Mouse (Mus musculus) heart, embryonic 14.5 days (tissue): Measurements from ENCODE around the gene Dnajc12. TPM values are rescaled to one million over a fixed set of nuclear protein-coding genes. Genes with fewer than 3 reads are reported as not detected.

ENCODE experiments used
- ATAC-seq: fragments of 200-750 bp; cut with Nextera tagmentation; 2 replicates; pipeline ENCODE4 v1.8.0; 2017; ENCODE audit warnings: low read depth, moderate TSS enrichment; ENCODE audit not compliant: insufficient number of reproducible peaks, insufficient read depth, low FRiP score
- H3K27ac ChIP-seq, 2 experiments: fragments of 200-500 bp in 1 of 2; fragments of 300-500 bp in 1 of 2; sonication (generic) in 1 of 2; replicated peaks in 1 of 2; 2 replicates each; pipeline ENCODE4 v1.5.1; 2012 to 2014; ENCODE audit warnings: low read depth in 2 of 2, low read length in 2 of 2, control low read depth in 1 of 2, mild to moderate bottlenecking in 1 of 2, mixed read lengths in 1 of 2; ENCODE audit not compliant: control insufficient read depth in 1 of 2, insufficient read depth in 1 of 2
- H3K27me3 ChIP-seq: fragments of 300-500 bp; sonication (generic); 2 replicates; pipeline ENCODE4 v1.6.1; 2014; ENCODE audit warnings: mild to moderate bottlenecking, low read length, control low read depth; ENCODE audit not compliant: control insufficient read depth, insufficient read depth
- H3K36me3 ChIP-seq: fragments of 300-500 bp; sonication (generic); 2 replicates; pipeline ENCODE4 v1.6.1; 2014; ENCODE audit warnings: mild to moderate bottlenecking, control low read depth, low read length, mixed read lengths; ENCODE audit not compliant: control insufficient read depth, insufficient read depth
- H3K4me1 ChIP-seq, 2 experiments: fragments of 200-500 bp in 1 of 2; fragments of 300-500 bp in 1 of 2; sonication (generic) in 1 of 2; 2 replicates each; pipeline ENCODE4 v1.6.1; 2012 to 2014; ENCODE audit warnings: low read length in 2 of 2, control low read depth in 1 of 2, mixed read lengths in 1 of 2; ENCODE audit not compliant: control insufficient read depth in 2 of 2, insufficient read depth in 2 of 2
- H3K4me2 ChIP-seq: fragments of 300-500 bp; sonication (generic); 2 replicates; pipeline ENCODE4 v1.6.1; 2014; ENCODE audit warnings: mild to moderate bottlenecking, low read length
- H3K4me3 ChIP-seq, 2 experiments: fragments of 200-500 bp in 1 of 2; fragments of 300-500 bp in 1 of 2; sonication (generic) in 1 of 2; 2 replicates each; pipeline ENCODE4 v1.5.1; 2012 to 2014; ENCODE audit warnings: low read length in 2 of 2, mild to moderate bottlenecking in 2 of 2, control low read depth in 1 of 2, low read depth in 1 of 2, moderate library complexity in 1 of 2; ENCODE audit not compliant: control insufficient read depth in 1 of 2, insufficient read depth in 1 of 2
- H3K9ac ChIP-seq: fragments of 300-500 bp; sonication (generic); 2 replicates; pipeline ENCODE4 v1.6.1; 2014; ENCODE audit warnings: mild to moderate bottlenecking, low read length
- H3K9me3 ChIP-seq: fragments of 300-500 bp; sonication (generic); 2 replicates; pipeline ENCODE4 v1.6.1; 2016; ENCODE audit warnings: low read length, control low read depth; ENCODE audit not compliant: control insufficient read depth
- WGBS: fragments of 180-500 bp; shearing (Covaris S2); extraction: QIAGEN DNeasy Blood & Tissue Kit; methylation state at CpG from one replicate; pipeline ENCODE4 v1.1.7; 2014; 5-methylcytosine and 5-hydroxymethylcytosine counted together
- polyA plus RNA-seq: library from polyadenylated mRNA; unstranded; fragments of >200 nt; fragmentation: Nextera tagmentation; extraction: Ambion mirVana; gene quantifications from 2 replicates; pipeline ENCODE4 v1.2.1, GENCODE M21; 2014

The Dnajc12 gene
- polyA plus RNA-seq, 1 experiment from 2014 or later: 9.6 TPM

- Histone ChIP-seq H3K27ac (no peak overlapping the region), H3K4me3 (no peak overlapping the region), H3K9ac (no peak overlapping the region), H3K4me2 (no peak overlapping the region), H3K9me3 (no peaks in the 10 kb centered on the region), H3K27me3 (no peaks in the 10 kb centered on the region), H3K36me3 (no peaks in the 10 kb centered on the region), H3K4me1 (peaks cover 0 to 2% of the 10 kb centered on the region in 2 experiments; a peak in 1 of 4 replicates)
- WGBS: 82% methylated on average over 8 of the region's 8 CpGs
- no peak for ATAC-seq
Measured at GRCm38 (mm10) chr10:63427146-63427545, 44.9 kb downstream of the Dnajc12 start.

- H3K27ac ChIP-seq: peak overlapping the region; percentile 25 to 34; a peak in 2 of 4 replicates
Measured at GRCm38 (mm10) chr10:63428243-63429022, 46.2 kb downstream of the Dnajc12 start.

GRCm38 (mm10) chr10:63429023-63429340 is 46.7 kb downstream of the Dnajc12 start:
- WGBS: 1% methylated on average over 11 of the region's 11 CpGs
- ATAC-seq: no peak
- Histone ChIP-seq H3K27me3 (no peaks in the 10 kb centered on the region), H3K36me3 (no peaks in the 10 kb centered on the region), H3K9ac (peak overlapping the region; percentile 88), H3K9me3 (no peaks in the 10 kb centered on the region), H3K27ac (peak overlapping the region; percentile 33 to 34; a peak in 1 of 4 replicates), H3K4me1 (peaks cover 0 to 2% of the 10 kb centered on the region in 2 experiments; a peak in 1 of 4 replicates), H3K4me2 (peak overlapping the region; percentile 74), H3K4me3 (peak overlapping the region; percentile 42 to 70)

More at GRCm38 (mm10) chr10:63428243-63429022, 46.2 kb downstream of the Dnajc12 start:
- peaks cover 0 to 2% of the 10 kb centered on the region in 2 experiments; a peak in 1 of 4 replicates for H3K4me1 ChIP-seq
- H3K9ac ChIP-seq: peak overlapping the region; percentile 88
- ATAC-seq: no peak
- peak overlapping the region; percentile 74 for H3K4me2 ChIP-seq
- H3K36me3 ChIP-seq: no peaks in the 10 kb centered on the region
- H3K27me3 ChIP-seq: no peaks in the 10 kb centered on the region
- H3K9me3 ChIP-seq: no peaks in the 10 kb centered on the region
- 19% methylated on average over 19 of the region's 19 CpGs for WGBS
- H3K4me3 ChIP-seq: peak overlapping the region; percentile 42 to 70

- no peaks in the 10 kb centered on the region for H3K9me3 ChIP-seq
- peak; percentile 92 for ATAC-seq
- peaks cover 0 to 2% of the 10 kb centered on the region in 2 experiments; a peak in 1 of 4 replicates for H3K4me1 ChIP-seq
- H3K4me2 ChIP-seq: peak overlapping the region; percentile 74
- no peaks in the 10 kb centered on the region for H3K27me3 ChIP-seq
- H3K9ac ChIP-seq: peak overlapping the region; percentile 88
- H3K27ac ChIP-seq: peak overlapping the region; percentile 74 to 88
- under 1% methylated on average over 34 of the region's 34 CpGs for WGBS
- H3K36me3 ChIP-seq: no peaks in the 10 kb centered on the region
- peak overlapping the region; percentile 70 to 72 for H3K4me3 ChIP-seq
Measured at GRCm38 (mm10) chr10:63429380-63429779, 47.1 kb downstream of the Dnajc12 start.

- under 1% methylated on average over 55 of the region's 55 CpGs for WGBS
- Histone ChIP-seq H3K36me3 (no peaks in the 10 kb centered on the region), H3K4me2 (peak within 1 kb of the TSS; percentile 74), H3K9ac (peak within 1 kb of the TSS; percentile 88), H3K4me3 (peak within 1 kb of the TSS; percentile 70 to 72), H3K27ac (peak within 1 kb of the TSS; percentile 74 to 88), H3K4me1 (peaks cover 0 to 2% of the 10 kb centered on the region in 2 experiments; a peak in 1 of 4 replicates), H3K9me3 (no peaks in the 10 kb centered on the region), H3K27me3 (no peaks in the 10 kb centered on the region)
- peak; percentile 94 for ATAC-seq
Measured at GRCm38 (mm10) chr10:63429785-63430305, 47.6 kb downstream of the Dnajc12 start, which contains the start of gene Ctnna3. Gene Ctnna3, plus strand, starts transcription at chr10:63430098.

GRCm38 (mm10) chr10:63431221-63431736 is 49.0 kb downstream of the Dnajc12 start:
- no peak overlapping the region for H3K9ac ChIP-seq
- no peaks in the 10 kb centered on the region for H3K9me3 ChIP-seq
- H3K4me3 ChIP-seq: no peak overlapping the region
- WGBS: 87% methylated on average over 7 of the region's 7 CpGs
- H3K36me3 ChIP-seq: no peaks in the 10 kb centered on the region
- H3K27me3 ChIP-seq: no peaks in the 10 kb centered on the region
- peaks cover 0 to 2% of the 10 kb centered on the region in 2 experiments; a peak in 1 of 4 replicates for H3K4me1 ChIP-seq
- ATAC-seq: no peak
- no peak overlapping the region for H3K4me2 ChIP-seq
- H3K27ac ChIP-seq: no peak overlapping the region

GRCm38 (mm10) chr10:63432099-63432498 is 49.9 kb downstream of the Dnajc12 start:
- no peaks in the 10 kb centered on the region for H3K36me3 ChIP-seq
- no peak overlapping the region for H3K9ac ChIP-seq
- 89% methylated on average over 8 of the region's 8 CpGs for WGBS
- no peak for ATAC-seq
- peaks cover 0 to 2% of the 10 kb centered on the region in 2 experiments; a peak in 1 of 4 replicates for H3K4me1 ChIP-seq
- no peak overlapping the region for H3K27ac ChIP-seq
- H3K9me3 ChIP-seq: no peaks in the 10 kb centered on the region
- H3K4me2 ChIP-seq: no peak overlapping the region
- no peak overlapping the region for H3K4me3 ChIP-seq
- no peaks in the 10 kb centered on the region for H3K27me3 ChIP-seq
